Mouse (Mus musculus) adrenal gland, adult (tissue): ENCODE data around the gene Shroom4.
"Not testable (repeated sequence)": the region's sequence is repeated elsewhere in the genome, so short reads cannot be mapped to it uniquely, and the experiment has no call there.

Experiments
- DNase-seq, 2 experiments: peaks; one replicate each; pipeline ENCODE4 v3.0.0; 2022 to 2023; ENCODE audit warnings: low spot score in 1 of 2; ENCODE audit not compliant: inconsistent age in 2 of 2

Gene Shroom4

DNA sequence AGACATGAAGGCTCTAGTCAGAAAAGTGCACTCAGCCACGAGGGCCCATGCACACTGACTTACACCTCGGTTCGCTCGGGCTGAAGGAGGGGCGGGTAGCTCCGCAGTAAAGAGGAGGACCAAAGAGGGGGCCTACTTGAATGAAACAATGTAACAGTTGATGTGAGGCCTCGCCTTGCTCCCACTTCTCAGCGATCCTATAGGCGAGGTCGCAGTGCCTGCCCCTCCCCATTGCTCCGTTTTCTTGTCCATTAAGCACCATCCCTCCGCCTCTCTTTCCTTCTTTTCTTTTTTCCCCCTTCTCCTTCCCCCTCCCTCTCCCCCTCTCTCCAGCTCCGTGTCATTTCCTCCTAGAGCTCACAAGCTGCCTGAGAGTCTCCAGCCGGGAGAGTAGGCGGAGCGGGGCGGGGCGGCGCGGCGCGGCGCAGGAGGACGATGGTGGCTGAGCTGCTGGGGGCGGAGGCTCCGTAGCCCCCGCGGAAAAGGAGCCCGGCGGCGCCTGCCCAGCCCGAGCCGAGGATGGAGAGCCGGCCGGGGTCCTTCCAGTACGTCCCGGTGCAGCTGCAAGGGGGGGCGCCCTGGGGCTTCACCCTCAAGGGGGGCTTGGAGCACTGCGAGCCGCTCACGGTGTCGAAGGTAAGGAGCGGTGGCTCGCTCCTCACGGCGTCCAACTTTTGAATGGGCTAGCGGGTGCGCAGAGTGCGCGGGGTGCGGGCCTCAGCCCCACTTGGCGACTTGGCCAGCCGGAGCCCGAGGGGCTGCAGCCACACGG is at the start of gene Shroom4:
TSS of gene Shroom4 (plus strand) at position 229 of the 772 bp plus-strand sequence.
- peak; percentile 82 to 86 for DNase-seq

DNA sequence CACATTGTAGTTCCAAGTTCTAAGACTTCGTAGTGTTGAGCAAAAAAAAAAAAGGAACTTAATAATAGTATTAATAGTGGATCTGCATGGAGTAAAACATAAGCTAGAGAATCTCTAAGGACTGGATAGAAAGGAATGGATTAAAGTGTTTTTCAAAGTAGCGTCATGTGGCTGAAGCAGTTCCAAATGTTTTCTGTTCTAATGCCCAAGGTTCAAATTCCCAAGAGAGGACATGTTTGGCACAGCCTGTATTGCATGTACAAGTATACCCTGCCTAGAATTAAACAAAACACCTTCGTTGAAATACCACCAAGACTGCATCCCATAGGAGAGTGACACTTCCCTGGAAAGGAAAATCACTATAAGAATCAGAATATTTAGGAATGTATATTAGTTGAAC is 42.8 kb upstream of the Shroom4 start:
- DNase-seq, result no peak

DNA sequence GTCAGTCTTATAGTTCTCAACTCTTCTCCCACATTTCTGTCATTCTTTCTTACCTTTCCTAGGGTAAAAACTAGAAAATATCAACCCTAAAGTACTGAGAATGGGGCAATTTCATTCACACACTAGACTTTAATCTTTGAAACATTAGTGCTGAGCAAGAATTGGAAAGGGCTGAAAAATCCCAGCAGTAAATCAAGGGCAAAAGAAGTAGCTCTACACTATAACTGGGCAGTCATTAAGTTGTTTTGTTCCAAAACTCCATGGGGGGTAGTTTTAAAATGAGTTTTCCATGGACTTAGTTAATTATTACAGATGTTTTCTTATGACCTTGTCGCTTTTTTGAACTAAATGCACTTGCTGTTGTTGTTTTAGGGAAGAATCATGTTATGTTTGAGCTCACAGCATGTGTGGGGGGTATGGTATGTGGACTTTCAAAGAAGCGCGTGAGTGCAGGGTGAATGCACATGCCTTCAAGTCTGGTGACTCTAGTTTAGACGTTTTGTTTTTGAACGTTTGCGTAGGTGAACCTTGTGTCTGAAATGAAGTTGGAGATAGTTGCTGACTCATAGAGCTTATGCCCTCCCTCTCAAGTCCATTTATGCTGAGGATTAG is 42.0 kb upstream of the Shroom4 start:
- peak in 1 of 2 experiments; percentile 22 for DNase-seq

DNA sequence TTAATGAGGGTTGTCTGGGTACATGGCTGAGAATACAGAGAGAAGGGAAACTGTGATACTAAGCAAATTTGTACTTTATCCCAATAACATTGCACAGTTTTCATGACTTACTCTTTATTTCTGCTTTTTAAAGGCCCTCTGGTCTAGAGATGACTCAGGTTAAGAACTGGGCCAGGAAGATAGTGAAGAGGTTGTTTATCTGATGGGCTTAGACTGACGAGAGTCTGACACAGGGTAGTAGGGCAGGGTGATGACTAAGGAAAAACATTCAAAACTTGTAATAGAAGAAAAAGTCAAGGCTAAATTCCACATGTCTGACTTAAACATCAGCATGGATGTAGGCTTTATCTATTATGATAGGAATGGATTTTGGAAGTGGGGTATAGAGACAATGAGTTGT is 30.8 kb upstream of the Shroom4 start:
- DNase-seq, result peak; percentile 6 to 40

DNA sequence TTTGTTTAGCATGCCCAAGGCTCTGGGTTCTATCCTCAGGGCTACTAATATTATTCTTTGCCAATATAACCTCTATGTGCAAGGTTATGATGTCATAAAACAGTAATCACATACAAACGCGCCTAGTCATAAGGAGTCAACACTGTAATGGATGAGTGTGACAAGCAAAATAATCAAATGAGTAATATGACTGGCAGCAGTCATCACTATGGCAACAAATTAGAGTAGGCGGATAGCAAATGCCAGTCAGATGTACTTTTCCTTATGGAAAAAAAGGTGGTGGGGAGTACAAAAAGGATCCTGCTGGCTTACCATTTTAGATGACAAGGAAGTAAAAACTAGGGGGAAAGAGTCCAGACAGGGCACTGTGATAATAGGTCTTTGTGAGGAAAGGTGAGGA is 28.9 kb upstream of the Shroom4 start:
- no peak for DNase-seq

DNA sequence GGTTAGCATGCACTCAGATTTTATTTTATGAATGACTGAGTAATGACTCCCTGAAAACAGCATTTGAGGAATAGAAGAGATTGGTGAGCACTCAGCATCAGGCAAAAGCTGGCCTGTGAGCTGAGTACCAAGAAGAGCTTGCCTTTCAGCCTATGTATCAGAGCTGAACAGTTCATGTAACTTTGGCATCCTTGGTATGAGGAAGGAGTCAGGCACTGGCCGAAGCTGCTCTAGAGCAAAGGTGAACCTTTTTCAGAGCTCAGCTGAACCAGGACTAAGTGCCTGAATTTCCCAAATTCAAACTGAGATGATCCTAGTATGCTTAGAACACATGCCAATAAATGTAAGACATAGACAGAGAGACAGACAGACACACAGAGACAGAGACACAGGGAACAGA is 5.8 kb upstream of the Shroom4 start:
- DNase-seq, result no peak

DNA sequence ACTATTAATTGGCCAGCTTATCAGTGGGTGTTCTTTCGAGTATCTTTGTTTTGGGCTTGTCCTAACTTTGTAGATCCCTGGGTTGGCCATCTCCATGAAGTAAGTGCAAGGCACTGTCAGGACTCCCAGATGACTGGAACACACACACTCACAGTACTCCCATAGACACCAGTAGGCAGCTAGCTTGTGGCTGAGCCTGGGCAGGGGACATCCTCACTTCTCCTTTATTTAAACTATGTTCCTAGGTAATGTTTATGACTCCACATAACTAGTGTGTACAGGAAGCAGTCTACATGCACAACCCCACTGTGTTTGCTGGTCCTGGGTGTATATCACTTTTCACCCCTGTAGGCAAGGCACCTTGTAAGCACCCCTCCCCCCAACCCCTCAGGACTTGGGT is 461 bp upstream of the Shroom4 start:
- DNase-seq, result no peak

DNA sequence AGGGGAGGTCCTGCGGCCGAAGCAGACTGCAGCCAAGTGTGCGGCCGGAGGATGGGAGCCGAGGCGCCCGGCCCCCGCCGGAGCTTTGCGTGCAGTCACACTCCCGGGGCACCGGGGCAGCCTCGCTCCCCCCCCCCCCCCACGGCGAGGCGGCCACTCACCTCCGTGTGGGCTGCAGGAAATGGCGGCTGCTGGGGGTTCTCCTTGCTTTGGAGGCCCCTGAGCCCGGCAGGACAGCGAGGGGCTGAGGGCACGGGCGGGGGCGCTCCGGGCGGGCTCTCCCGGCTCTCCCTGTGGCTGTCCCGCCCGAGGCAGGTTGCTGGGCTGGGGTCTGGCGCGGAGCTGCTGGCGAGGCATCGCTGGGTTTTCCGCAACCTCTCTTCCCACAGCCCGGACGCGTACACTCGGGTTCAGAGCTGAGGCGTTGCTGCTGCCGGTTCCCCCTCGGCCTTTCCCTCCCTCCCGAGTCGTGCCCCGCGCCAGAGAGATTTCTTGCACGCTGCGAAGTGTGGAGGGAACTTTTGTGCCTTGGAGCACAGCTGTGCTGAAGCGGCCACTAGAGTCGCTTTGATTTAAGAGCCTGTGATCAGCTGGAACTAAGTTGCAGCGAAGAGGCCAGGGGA is 855 bp downstream of the Shroom4 start:
- DNase-seq, result peak; percentile 39 to 75

DNA sequence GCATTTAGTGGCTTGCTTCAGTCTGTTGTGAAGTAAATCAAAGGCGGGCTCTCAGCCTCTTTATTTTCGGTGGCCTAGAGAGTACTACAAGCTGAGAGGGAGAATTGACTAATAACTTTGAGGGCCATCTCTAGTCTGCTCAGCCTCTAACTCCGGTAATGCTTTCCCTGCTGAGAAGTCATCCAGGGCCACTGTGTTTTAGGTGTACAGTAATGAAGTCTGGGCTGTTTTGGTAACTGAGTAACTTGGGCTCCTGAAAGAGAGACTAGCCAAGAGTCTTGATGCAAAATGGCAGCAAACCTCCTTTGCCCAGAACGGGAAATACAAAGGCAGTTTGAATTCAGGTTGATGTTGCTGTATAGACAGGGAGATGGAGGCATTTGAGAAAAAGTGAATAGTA is 3.3 kb downstream of the Shroom4 start:
- DNase-seq, result no peak

DNA sequence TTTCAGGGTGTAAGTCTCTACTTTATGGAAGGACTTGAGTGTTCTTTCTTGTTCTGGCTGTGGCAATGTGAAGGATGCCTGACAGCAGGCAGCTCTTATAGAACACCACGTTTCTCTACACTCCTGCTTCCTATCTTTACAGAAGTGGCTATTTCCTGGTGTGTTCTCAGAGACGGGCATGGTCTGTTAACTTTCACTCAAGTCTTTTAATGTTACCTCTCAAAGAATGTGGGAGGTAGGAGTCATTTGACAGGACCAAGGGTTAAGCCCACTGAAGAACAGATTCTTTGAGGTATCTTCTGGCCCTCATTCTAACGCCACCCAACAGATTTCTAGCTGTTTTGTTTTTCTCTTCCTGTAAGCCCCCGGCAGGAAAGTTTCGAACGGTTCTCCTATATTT is 9.5 kb downstream of the Shroom4 start:
- no peak for DNase-seq

DNA sequence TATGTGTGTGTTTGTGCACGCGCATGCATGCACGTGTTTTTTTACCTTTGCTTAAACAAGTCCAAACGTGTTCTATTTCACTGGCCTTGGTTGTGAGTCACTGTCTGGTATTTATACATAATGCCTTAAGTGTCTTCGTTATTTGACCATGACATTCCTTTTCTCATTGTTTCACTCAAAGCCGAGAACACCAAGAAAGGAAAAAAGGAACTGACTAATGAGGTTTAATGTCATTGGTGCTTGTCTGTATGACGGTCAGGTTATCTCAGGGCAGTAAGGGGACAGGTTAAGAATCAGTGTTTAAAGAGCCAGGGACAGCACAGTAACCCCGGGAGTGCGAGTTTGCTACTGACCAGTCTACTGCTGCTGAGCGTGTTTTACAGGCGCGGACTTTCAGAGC is 15.8 kb downstream of the Shroom4 start:
- DNase-seq, result peak in 1 of 2 experiments; percentile 59

DNA sequence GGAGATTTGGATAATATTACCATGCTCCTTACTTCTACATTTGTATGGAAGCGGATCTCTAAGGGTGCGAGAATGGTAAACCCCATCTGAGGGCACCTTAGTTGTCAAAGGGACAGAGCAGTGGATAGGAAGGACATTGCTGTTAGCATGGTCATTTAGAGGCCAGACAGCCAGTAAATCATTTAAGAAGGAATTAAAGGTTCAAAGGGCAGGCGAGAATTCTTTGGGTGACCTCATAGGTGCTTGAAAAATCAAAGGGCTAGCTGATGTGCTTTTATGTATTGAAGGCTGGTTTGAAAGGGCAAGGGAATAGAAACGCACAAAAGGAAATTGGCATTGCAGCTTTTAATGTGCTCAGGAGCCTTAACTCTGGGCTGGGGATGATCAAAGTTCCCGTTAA is 16.3 kb downstream of the Shroom4 start:
- peak in 1 of 2 experiments; percentile 63 for DNase-seq

DNA sequence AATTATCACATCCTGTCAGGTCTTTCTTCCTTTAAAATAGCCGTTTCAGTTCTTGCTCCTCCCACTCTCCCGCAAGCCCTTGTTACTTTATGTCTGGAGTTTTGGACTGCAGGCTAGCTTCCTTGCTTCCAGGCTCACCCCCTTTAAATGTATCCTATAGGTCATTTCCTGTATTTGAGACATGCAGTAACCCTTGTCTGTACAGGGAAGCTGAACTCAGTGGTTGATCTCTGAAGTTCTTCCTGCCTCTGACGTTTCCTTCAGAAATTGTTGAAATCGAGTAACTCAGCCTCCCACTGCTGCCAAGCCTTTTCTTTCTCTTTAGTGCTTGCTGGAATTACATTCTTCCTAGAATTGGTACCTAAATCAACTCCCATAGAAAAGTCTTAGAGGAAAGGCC is 18.5 kb downstream of the Shroom4 start:
- no peak for DNase-seq

DNA sequence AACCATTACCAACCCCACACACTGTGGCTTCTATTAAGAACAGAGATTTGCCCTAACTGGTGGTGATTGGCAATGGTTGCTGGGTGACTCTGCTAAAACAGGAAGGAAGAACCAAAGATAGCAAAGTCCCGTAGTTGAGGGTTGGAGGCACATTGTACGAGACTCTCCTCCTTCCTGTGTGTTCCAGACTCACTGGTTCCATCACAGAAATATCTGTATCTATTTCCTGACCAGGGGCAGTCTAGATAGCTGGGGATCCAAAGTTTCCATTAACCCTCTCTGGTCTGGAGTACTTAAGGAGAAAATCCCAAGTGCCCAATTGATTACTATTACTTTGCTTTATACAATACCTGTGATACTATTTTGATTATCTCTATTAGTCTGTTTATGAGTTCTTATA is 35.6 kb downstream of the Shroom4 start:
- DNase-seq, result no peak

DNA sequence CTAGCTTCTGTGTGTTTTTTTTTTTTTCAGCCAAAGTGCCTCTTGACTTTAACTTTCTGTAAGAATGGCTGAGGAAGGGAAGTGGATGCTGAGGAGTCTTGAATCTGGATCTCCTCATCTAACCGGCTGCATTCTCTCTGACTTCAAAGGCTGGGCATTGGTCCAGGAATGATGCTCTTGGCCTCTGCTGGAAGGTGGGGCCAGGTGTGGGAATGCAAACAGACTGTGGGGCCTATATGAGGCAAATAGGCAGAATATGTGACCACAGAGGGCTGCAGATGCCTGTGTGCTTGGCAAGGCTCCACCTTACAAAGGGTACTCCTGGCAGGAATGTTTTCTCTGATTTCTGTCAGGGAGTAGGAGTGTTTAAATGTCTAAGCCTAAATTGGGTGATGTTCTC is 46.8 kb downstream of the Shroom4 start:
- no peak for DNase-seq

DNA sequence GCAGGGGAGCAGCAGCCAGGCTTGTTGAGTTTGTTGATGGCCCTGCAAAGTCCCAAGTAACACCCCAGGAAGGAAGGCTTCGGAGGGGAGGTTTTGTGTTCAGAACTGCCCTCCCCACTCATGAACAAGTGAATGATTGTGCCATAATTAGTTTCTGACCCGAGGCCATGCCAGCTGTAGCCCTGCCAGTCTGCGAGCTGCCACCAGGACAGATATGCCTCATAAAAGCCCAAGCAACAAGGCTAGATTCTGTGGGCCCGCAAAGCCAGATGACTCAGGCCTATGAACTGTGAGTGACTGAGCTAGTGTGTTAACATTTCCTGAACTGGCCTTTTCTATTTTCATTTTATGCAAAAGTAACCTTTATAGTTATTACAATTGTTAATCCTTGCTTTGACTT is 48.3 kb downstream of the Shroom4 start:
- DNase-seq, result peak; percentile 40 to 57

DNA sequence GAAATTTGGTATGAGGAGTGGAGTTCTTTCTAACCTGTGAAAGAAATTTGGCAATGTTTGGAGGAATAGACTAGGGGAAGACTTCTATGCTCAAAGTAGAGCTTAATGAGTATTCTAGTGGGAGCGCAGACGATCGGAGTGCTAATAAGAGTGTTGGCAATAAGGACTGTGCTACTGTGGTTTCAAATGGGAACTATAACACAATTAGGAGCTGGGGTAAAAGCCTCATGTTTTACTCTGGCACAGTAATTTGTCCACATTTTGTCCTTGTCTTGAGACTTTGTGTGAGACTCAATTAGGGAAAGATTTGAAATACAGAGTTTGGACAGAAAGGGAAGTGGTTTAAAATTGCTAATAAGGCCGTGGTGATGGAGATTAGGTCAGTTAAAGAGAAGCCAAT is 53.6 kb downstream of the Shroom4 start:
- no peak for DNase-seq

DNA sequence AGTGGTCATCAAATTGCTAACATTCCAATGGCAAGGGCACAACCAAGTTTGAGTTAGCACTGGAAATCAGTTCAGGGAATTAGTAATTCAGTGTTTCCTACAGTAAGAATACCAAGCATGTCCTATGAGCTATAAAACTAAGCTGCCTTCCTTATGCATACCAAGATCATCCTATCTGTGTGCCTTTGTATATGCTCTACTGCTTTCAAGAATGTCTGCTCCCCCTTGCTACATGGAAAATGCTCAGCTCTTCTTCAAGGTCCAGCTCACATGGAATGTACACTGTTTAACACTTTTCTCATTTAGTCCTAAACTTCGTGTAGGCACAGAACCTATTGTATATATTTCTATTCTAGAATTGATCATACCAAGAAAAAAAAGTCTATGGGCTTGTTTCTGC is 69.6 kb downstream of the Shroom4 start:
- not testable (repeated sequence) for DNase-seq

DNA sequence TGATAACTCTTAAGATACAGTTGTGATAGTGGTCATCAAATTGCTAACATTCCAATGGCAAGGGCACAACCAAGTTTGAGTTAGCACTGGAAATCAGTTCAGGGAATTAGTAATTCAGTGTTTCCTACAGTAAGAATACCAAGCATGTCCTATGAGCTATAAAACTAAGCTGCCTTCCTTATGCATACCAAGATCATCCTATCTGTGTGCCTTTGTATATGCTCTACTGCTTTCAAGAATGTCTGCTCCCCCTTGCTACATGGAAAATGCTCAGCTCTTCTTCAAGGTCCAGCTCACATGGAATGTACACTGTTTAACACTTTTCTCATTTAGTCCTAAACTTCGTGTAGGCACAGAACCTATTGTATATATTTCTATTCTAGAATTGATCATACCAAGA is 72.9 kb downstream of the Shroom4 start:
- not testable (repeated sequence) for DNase-seq

DNA sequence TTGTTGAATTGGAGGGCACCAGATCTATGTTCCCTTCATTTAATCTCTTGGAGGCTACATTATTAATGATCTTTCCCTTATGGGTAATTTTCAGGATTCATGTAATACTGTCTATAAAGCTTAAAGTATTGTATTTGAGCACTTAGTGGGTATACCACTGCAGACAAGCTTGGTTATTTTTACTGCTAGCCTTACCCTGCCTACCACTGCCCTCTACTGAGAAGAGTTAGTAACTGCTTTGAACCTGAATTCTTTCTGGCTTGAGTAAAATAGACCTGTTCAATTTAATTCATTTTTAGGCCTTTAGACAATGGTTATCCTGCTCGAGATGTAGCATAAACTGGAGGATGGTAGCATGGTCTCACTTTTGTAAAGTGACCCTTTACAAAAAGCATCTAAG is 75.5 kb downstream of the Shroom4 start:
- DNase-seq, result no peak

DNA sequence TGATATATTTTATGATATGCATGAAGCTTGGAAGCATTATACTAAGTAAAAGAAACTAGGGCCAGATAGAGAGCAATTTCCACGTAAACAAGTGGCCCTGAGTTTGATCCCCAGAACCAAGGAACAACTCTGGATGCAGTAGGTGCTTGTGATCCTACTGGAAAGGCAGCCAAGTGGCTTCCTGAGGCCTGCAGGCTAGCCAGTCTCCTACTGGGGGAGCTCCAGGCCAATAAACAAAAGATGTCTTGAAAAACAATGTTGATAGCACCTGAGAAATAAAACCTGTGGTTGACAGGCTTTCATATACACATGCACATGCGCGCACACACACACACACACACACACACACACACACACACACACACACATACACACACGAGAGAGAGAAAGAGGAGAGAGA is 82.6 kb downstream of the Shroom4 start:
- no peak for DNase-seq

DNA sequence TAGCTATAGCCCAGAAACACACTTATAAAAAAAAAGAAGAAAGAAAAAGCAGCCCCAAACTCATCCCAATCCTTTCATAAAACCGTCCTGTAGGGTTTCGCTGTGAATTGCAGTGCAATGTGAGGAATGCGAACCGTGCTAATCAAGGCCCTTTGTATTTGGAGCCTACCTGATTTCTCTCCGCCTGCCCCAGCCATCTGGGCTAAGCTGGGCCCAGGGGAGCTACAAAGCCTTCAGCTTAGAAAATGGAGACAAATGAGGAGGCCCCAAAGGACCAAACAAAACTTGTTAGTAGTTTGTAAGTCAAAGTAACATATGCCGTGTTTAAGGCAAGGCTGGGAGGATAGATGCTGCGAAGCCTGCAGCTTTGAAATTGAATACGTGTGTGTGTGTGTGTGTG is 84.2 kb downstream of the Shroom4 start:
- peak in 1 of 2 experiments; percentile 10 for DNase-seq
